Mouse (Mus musculus) induced T-regulatory cell, adult 2 months (primary cell): ENCODE measurements around the gene Tnni2.

ENCODE experiments used
- DNase-seq: peaks from one replicate; pipeline ENCODE4 v3.0.0-alpha.2; 2012; ENCODE audit warnings: low read depth

Tnni2 gene

GRCm38 (mm10) chr7:142483136-142483535 is 41.5 kb downstream of the Tnni2 start:
- no peak for DNase-seq

GRCm38 (mm10) chr7:142484780-142485179 is 43.2 kb downstream of the Tnni2 start:
- no peak for DNase-seq

- no peak for DNase-seq
Measured at GRCm38 (mm10) chr7:142486751-142487162, 45.1 kb downstream of the Tnni2 start.

GRCm38 (mm10) chr7:142487341-142487859 is 45.8 kb downstream of the Tnni2 start:
- DNase-seq, result no peak

GRCm38 (mm10) chr7:142488053-142488452 is 46.4 kb downstream of the Tnni2 start:
- no peak for DNase-seq

GRCm38 (mm10) chr7:142493535-142493934 is 51.9 kb downstream of the Tnni2 start:
- no peak for DNase-seq
